Mouse (Mus musculus) spleen, adult 2 months (tissue): ENCODE results near the gene Macrod2. TPM values are rescaled to one million over a fixed set of nuclear protein-coding genes. Genes with fewer than 3 reads are reported as not detected.

ENCODE experiments used
- DNase-seq, 2 experiments: peaks; one replicate each; pipeline versions ENCODE4 v3.0.0 to v3.0.0-alpha.2; 2012 to 2021; ENCODE audit warnings: low spot score in 2 of 2, low read depth in 1 of 2
- H3K27ac ChIP-seq: fragments of 200-500 bp; 2 replicates; pipeline ENCODE4 v1.5.1; 2012; ENCODE audit warnings: low read length, inconsistent platforms; ENCODE audit not compliant: insufficient read depth
- H3K27me3 ChIP-seq: fragments of 200-500 bp; 2 replicates; pipeline ENCODE4 v1.6.1; 2012; ENCODE audit warnings: mild to moderate bottlenecking, moderate library complexity, low read length, inconsistent platforms; ENCODE audit not compliant: control insufficient read depth, insufficient read depth
- H3K36me3 ChIP-seq: fragments of 200-500 bp; 2 replicates; pipeline ENCODE4 v1.6.1; 2012; ENCODE audit warnings: mild to moderate bottlenecking, low read length, inconsistent platforms; ENCODE audit not compliant: control insufficient read depth, insufficient read depth
- H3K4me1 ChIP-seq: fragments of 200-500 bp; 2 replicates; pipeline ENCODE4 v1.6.1; 2011; ENCODE audit warnings: inconsistent platforms; ENCODE audit not compliant: control insufficient read depth, insufficient read depth, insufficient read length
- H3K4me3 ChIP-seq: fragments of 200-500 bp; 2 replicates; pipeline ENCODE4 v1.5.1; 2011; ENCODE audit warnings: mild to moderate bottlenecking, inconsistent platforms; ENCODE audit not compliant: insufficient read depth, insufficient read length; ENCODE audit errors: extremely low read depth
- CTCF ChIP-seq: fragments of 200-500 bp; IDR thresholded peaks from 2 replicates; pipeline ENCODE4 v1.5.1; 2011; ENCODE audit warnings: mild to moderate bottlenecking, inconsistent platforms; ENCODE audit not compliant: insufficient read depth, insufficient read length, insufficient replicate concordance; ENCODE audit errors: extremely low read depth
- POLR2A ChIP-seq: fragments of 200-500 bp; IDR thresholded peaks from 2 replicates; pipeline ENCODE4 v1.6.1; 2011; ENCODE audit warnings: low read depth, low read length, inconsistent platforms
- WGBS: fragments of 180-500 bp; shearing (Covaris S2); methylation state at CpG from one replicate; pipeline ENCODE4 v1.1.7; 2018; 5-methylcytosine and 5-hydroxymethylcytosine counted together
- polyA plus RNA-seq: library from polyadenylated mRNA; depleted of rRNA; stranded (reverse); fragments of >200 nt; gene quantifications from 2 replicates; pipeline ENCODE4 v1.2.3, GENCODE M21; 2012

Gene Macrod2
- polyA plus RNA-seq, 1 experiment, result 2.2 TPM

GRCm38 (mm10) chr2:141715061-141715460, 1320.0 kb downstream of the Macrod2 start:
- DNase-seq, result no peak
- Histone ChIP-seq H3K27me3 (no peaks in the 10 kb centered on the region), H3K4me3 (no peak overlapping the region), H3K4me1 (no peaks in the 10 kb centered on the region), H3K27ac (no peak overlapping the region), H3K36me3 (no peaks in the 10 kb centered on the region)
- TF ChIP-seq POLR2A (no peak), CTCF (no peak)
- 70% methylated on average over 3 of the region's 3 CpGs for WGBS

GRCm38 (mm10) chr2:141722531-141722930, 1327.4 kb downstream of the Macrod2 start:
- no peak for DNase-seq
- 85% methylated on average over 3 of the region's 3 CpGs for WGBS
- no peak overlapping the region for H3K27ac ChIP-seq
- TF ChIP-seq CTCF, result no peak
- TF ChIP-seq POLR2A, result no peak
- no peak overlapping the region for H3K4me3 ChIP-seq
- no peaks in the 10 kb centered on the region for H3K36me3 ChIP-seq
- H3K27me3 ChIP-seq, result no peaks in the 10 kb centered on the region
- H3K4me1 ChIP-seq, result no peaks in the 10 kb centered on the region

- Histone ChIP-seq H3K27ac (no peak overlapping the region), H3K36me3 (no peaks in the 10 kb centered on the region), H3K4me3 (no peak overlapping the region), H3K4me1 (no peaks in the 10 kb centered on the region), H3K27me3 (no peaks in the 10 kb centered on the region)
- no peak for DNase-seq
- no peak for TF ChIP-seq CTCF
- TF ChIP-seq POLR2A, result no peak
- WGBS, result 70% methylated on average over 4 of the region's 4 CpGs
Observed at GRCm38 (mm10) chr2:141728998-141729397, 1333.9 kb downstream of the Macrod2 start.

GRCm38 (mm10) chr2:141736685-141737456, 1341.8 kb downstream of the Macrod2 start:
- 78% methylated on average over 5 of the region's 5 CpGs for WGBS
- no peak overlapping the region for H3K4me3 ChIP-seq
- no peaks in the 10 kb centered on the region for H3K27me3 ChIP-seq
- H3K27ac ChIP-seq, result no peak overlapping the region
- DNase-seq, result no peak
- TF ChIP-seq CTCF, result no peak
- TF ChIP-seq POLR2A, result no peak
- no peaks in the 10 kb centered on the region for H3K4me1 ChIP-seq
- no peaks in the 10 kb centered on the region for H3K36me3 ChIP-seq

DNA sequence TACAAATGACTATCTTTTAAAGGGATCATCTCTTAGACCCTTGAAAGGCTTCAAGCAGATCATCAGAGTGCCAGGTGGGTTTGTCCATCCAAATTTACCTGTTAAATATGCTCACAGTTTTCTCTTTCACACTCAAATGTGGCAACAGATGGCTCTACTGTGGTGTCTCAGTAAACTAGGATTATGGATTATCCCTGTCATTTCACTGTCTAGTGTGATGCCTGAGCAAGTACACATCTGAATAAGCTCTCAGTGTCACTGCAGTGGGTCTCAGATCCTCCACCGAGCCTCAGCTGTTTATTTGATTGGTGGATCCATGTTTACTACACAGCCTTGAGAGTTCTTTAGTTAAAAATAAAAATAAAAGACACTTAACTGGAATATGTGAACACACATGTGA, 1343.6 kb downstream of the Macrod2 start:
- Histone ChIP-seq H3K4me1 (no peaks in the 10 kb centered on the region), H3K36me3 (no peaks in the 10 kb centered on the region), H3K27ac (no peak overlapping the region), H3K27me3 (no peaks in the 10 kb centered on the region), H3K4me3 (no peak overlapping the region)
- WGBS, result 87% methylated on average over 1 of the region's 1 CpGs
- DNase-seq, result no peak
- TF ChIP-seq CTCF (no peak), POLR2A (no peak)

GRCm38 (mm10) chr2:141740318-141740717, 1345.2 kb downstream of the Macrod2 start:
- no peaks in the 10 kb centered on the region for H3K27me3 ChIP-seq
- H3K4me3 ChIP-seq, result no peak overlapping the region
- no peak for DNase-seq
- no peaks in the 10 kb centered on the region for H3K4me1 ChIP-seq
- TF ChIP-seq CTCF (no peak), POLR2A (no peak)
- no peaks in the 10 kb centered on the region for H3K36me3 ChIP-seq
- 89% methylated on average over 5 of the region's 5 CpGs for WGBS
- no peak overlapping the region for H3K27ac ChIP-seq

- Histone ChIP-seq H3K27ac (no peak overlapping the region), H3K27me3 (no peaks in the 10 kb centered on the region), H3K36me3 (no peaks in the 10 kb centered on the region), H3K4me3 (no peak overlapping the region), H3K4me1 (no peaks in the 10 kb centered on the region)
- TF ChIP-seq POLR2A (no peak), CTCF (no peak)
- DNase-seq, result no peak
- 84% methylated on average over 4 of the region's 4 CpGs for WGBS
Observed at GRCm38 (mm10) chr2:141800236-141800635, 1405.1 kb downstream of the Macrod2 start.
